Mouse (Mus musculus) lung, postnatal 0 days (tissue): Measurements from ENCODE around the gene Tns3.

ENCODE experiments used
- CTCF ChIP-seq: IDR thresholded peaks from 2 replicates; pipeline ENCODE4 v1.5.1; 2016; ENCODE audit warnings: antibody characterized with exemption, mild to moderate bottlenecking
- EP300 ChIP-seq: IDR thresholded peaks from 2 replicates; pipeline ENCODE4 v1.6.1; 2016; ENCODE audit warnings: antibody characterized with exemption, mild to moderate bottlenecking, control low read depth

- TF ChIP-seq CTCF = no peak
- no peak for TF ChIP-seq EP300
These were observed 12.8 kb downstream of the Tns3 start for GRCm38 (mm10) chr11:8651448-8652035.
